Mouse (Mus musculus) erythroblast, adult 5-6 weeks (primary cell): ENCODE measurements around the gene Mettl15. TPM values are rescaled to one million over a fixed set of nuclear protein-coding genes. Genes with fewer than 3 reads are reported as not detected.

Experiments
- ATAC-seq: replicated peaks from 2 replicates; pipeline ENCODE4 v1.8.0; 2016; ENCODE audit warnings: moderate number of reproducible peaks, mild to moderate bottlenecking, moderate TSS enrichment, inconsistent platforms; ENCODE audit not compliant: poor library complexity, low FRiP score, severe bottlenecking
- total RNA-seq, 2 experiments: library from RNA; stranded (forward) in 1 of 2; stranded (reverse) in 1 of 2; fragments of 150-400 nt in 1 of 2; fragments of 200-764, 138-1000 nt in 1 of 2; gene quantifications; 2 replicates each; pipeline versions ENCODE4 v1.2.3 to v1.2.4; 2015 to 2017; ENCODE audit warnings: low replicate concordance in 2 of 2

Gene Mettl15
- total RNA-seq, 2 experiments from 2014 or later, result 4.4 to 5.5 TPM

DNA sequence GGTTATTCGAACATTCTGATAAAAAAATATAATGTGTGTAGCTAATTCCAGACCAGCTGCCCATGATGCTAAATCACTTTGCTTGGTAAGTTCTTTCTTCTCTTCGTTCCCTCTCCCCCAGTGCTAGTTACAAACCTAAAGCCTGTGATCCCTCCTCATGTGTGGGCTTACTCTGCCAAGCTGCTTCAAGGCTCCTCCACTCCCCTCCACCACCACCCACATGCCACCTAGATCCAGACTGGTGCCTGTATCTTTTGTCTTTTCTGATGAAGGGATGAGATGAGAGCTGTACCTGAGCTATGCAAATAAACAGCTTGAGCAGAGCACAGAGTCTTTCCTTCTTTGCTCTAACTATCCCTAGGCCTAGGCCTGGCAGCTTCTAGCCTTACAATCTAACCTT, 72.5 kb downstream of the Mettl15 start:
- ATAC-seq, result no peak

DNA sequence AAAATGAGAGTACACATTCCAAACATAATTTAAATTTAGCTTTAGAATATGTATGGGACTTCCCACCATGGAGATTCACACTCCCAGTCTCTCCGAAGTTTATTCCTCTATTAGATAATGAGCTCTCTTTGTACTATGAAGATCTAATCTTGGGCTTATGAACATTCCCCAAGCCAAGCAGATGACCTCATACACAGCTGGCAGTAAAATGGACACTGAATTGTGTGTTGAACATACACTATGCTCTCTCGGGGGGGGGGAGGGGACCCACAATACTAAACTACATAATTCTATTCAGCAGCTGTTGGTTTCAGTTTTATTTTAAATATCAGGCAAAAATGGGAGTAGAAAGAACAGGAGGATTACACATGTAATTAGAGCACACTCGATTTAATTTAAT, 97.6 kb downstream of the Mettl15 start:
- ATAC-seq, result no peak

DNA sequence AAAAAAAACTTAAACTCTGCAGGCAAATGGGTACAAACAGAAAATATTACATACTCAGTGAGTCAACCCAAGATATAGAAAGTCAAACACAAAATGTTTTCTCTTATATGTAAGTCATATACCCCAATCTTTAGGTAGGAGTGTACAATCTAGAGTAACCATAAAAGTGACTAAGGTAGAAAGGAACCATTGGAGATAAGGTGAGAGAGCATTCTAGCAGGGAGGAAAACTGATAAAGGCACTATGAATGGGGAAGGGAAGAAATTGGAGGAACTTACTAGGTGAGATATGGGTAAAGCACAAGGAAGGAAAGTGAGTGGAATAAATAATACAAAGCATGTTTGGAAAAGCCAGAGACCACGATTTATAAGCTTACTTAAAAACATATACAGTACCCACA, 122.0 kb downstream of the Mettl15 start:
- no peak for ATAC-seq

GRCm38 (mm10) chr2:109156131-109156530, 124.4 kb downstream of the Mettl15 start:
- no peak for ATAC-seq

GRCm38 (mm10) chr2:109153402-109154050, 127.0 kb downstream of the Mettl15 start:
- ATAC-seq, result no peak

GRCm38 (mm10) chr2:109147292-109147691, 133.3 kb downstream of the Mettl15 start:
- ATAC-seq, result no peak

GRCm38 (mm10) chr2:109144410-109144809, 136.1 kb downstream of the Mettl15 start:
- ATAC-seq, result no peak

GRCm38 (mm10) chr2:109140330-109140729, 140.2 kb downstream of the Mettl15 start:
- ATAC-seq, result no peak

GRCm38 (mm10) chr2:109137276-109137675, 143.3 kb downstream of the Mettl15 start:
- no peak for ATAC-seq

DNA sequence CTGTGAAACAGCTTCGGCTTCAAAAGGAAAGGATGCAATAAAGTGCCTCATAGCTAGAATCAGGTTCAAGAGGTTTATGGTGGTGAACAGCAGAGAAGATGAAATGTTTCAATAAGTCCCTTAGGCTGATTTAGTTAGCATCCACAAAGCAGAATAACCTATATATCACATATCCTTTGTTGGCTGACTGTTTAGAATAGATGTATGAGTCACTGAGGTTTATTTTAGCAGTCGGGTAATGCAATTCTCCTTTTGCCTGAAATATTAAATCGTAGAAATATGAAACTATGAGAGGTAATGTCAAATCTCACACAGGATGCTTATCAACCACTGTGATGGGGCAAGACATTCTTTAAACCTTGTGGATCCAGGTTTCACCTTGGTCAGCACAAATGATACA, 149.8 kb downstream of the Mettl15 start:
- no peak for ATAC-seq

DNA sequence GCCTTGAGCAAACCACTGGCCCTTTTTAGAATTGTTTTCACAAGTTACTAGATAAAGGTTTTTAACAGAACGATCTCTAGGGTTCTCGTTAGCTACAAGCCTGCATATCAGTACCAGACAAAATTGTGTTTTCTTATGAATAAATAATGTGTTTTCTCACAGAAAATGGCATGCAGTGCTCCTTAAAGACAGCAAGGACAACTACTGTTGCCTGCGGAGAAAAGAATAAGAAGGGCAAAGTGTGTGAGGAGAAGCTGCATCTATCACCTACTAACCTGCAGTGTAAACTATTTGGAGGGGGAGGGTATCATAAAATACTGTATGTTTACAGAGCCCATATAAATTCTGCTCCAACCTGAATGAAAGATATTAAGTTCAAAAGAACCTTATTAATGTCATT, 150.6 kb downstream of the Mettl15 start:
- ATAC-seq, result no peak

DNA sequence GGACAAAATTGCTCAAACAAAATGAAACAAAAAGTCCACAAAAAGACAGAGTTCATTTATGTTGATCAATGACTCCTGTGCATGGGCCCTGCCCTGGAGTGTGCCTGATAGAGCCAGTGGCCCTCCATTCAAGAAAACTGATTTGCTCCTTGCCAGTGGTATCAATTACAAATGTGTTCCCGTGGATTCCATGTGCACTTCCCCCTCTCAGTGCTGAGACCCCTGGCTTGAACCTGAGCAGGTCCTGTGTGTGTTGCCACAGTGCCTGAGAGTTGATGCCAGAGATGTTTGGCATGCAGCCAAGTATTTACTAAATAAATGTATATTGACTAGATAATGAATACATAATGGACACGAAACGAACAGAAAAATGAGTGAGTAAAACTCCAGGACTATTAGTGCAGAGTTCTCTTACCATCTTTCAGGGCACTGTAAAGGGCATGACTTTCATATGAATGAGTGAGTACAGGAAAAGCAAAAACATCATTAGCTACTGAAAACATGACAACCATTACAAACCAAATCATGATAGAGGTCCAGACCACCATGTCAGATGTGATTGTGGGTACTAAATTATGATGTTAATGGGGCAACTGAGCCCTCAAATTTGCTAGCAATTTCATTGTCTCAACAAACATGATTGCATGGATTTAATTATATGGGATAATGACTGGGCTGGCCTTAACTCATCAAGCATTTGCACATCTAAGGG, 174.6 kb downstream of the Mettl15 start:
- ATAC-seq, result no peak

GRCm38 (mm10) chr2:109049686-109050085, 230.9 kb downstream of the Mettl15 start:
- no peak for ATAC-seq

Other genes starting within 250 kb of the Mettl15 start
- gene Kif18a, start within 50 bp of the Mettl15 start, total RNA-seq (2015; ENCODE audit: low replicate concordance), result 24.9 and 27.3 TPM in 2 replicates
- 19.9 and 28.0 TPM in 2 replicates for gene Kif18a, start within 50 bp of the Mettl15 start, total RNA-seq (2017; ENCODE audit: low replicate concordance)